Mouse (Mus musculus) midbrain, postnatal 0 days (tissue): Measurements from ENCODE around the gene Olfr1302. TPM values are rescaled to one million over a fixed set of nuclear protein-coding genes. Genes with fewer than 3 reads are reported as not detected.

Experiments
- ATAC-seq: fragments of 200-750 bp; cut with Nextera tagmentation; 2 replicates; pipeline ENCODE4 v1.8.0; 2017; ENCODE audit warnings: moderate number of reproducible peaks, mild to moderate bottlenecking, moderate TSS enrichment, moderate library complexity; ENCODE audit not compliant: low FRiP score
- DNase-seq: peaks from one replicate; pipeline ENCODE4 v3.0.0-alpha.2; 2015; ENCODE audit warnings: low spot score
- H3K27ac ChIP-seq: fragments of 300-500 bp; sonication (generic); 2 replicates; pipeline ENCODE4 v1.5.1; 2014; ENCODE audit warnings: low read depth, mild to moderate bottlenecking, low read length, mixed read lengths
- H3K27me3 ChIP-seq: fragments of 300-500 bp; sonication (generic); 2 replicates; pipeline ENCODE4 v1.6.1; 2014; ENCODE audit warnings: low read length, control low read depth, mixed read lengths; ENCODE audit not compliant: insufficient read depth
- H3K36me3 ChIP-seq: fragments of 300-500 bp; sonication (generic); 2 replicates; pipeline ENCODE4 v1.6.1; 2014; ENCODE audit warnings: low read length, control low read depth, mixed read lengths; ENCODE audit not compliant: insufficient read depth
- H3K4me1 ChIP-seq: fragments of 300-500 bp; sonication (generic); 2 replicates; pipeline ENCODE4 v1.6.1; 2014; ENCODE audit warnings: mild to moderate bottlenecking, control low read depth, antibody characterized with exemption, low read length, mixed read lengths; ENCODE audit not compliant: insufficient read depth
- H3K4me2 ChIP-seq: fragments of 300-500 bp; sonication (generic); 2 replicates; pipeline ENCODE4 v1.6.1; 2014; ENCODE audit warnings: low read depth, mild to moderate bottlenecking, low read length, mixed read lengths; ENCODE audit not compliant: poor library complexity, severe bottlenecking
- H3K4me3 ChIP-seq: fragments of 300-500 bp; sonication (generic); 2 replicates; pipeline ENCODE4 v1.5.1; 2014; ENCODE audit warnings: low read depth, mild to moderate bottlenecking, low read length, moderate library complexity
- H3K9ac ChIP-seq: fragments of 300-500 bp; sonication (generic); replicated peaks from 2 replicates; pipeline ENCODE4 v1.6.1; 2014; ENCODE audit warnings: mild to moderate bottlenecking, low read length, moderate library complexity, mixed read lengths; ENCODE audit not compliant: poor library complexity, severe bottlenecking
- H3K9me3 ChIP-seq: fragments of 300-500 bp; sonication (generic); 2 replicates; pipeline ENCODE4 v1.6.1; 2016; ENCODE audit warnings: low read length, control low read depth
- CTCF ChIP-seq: IDR thresholded peaks from 2 replicates; pipeline ENCODE4 v1.5.1; 2016; ENCODE audit warnings: antibody characterized with exemption, mild to moderate bottlenecking
- WGBS: fragments of 180-500 bp; shearing (Covaris S2); extraction: QIAGEN DNeasy Blood & Tissue Kit; methylation state at CpG from one replicate; pipeline ENCODE4 v1.1.7; 2014; 5-methylcytosine and 5-hydroxymethylcytosine counted together
- polyA plus RNA-seq: library from polyadenylated mRNA; unstranded; fragments of >200 nt; fragmentation: Nextera tagmentation; extraction: Ambion mirVana; gene quantifications from 2 replicates; pipeline ENCODE4 v1.2.1, GENCODE M21; 2015
- total RNA-seq: library from RNA; depleted of rRNA; stranded (reverse); fragments of >200 nt; gene quantifications from 2 replicates; pipeline ENCODE4 v1.2.3, GENCODE M21; 2014; rRNA removed

Olfr1302 gene
- total RNA-seq = not detected in 2 replicates
- polyA plus RNA-seq = not detected in 2 replicates

GRCm38 (mm10) chr2:111777129-111777528 lies at the start of gene Olfr1302:
Gene Olfr1302, plus strand, starts transcription at chr2:111777429.
- WGBS = 81% methylated on average over 2 of the region's 2 CpGs
- Histone ChIP-seq H3K4me3 (no peak within 1 kb of the TSS), H3K27ac (no peak within 1 kb of the TSS), H3K9ac (no peak within 1 kb of the TSS), H3K9me3 (no peaks in the 10 kb centered on the region), H3K4me1 (no peaks in the 10 kb centered on the region), H3K36me3 (no peaks in the 10 kb centered on the region), H3K4me2 (no peak within 1 kb of the TSS), H3K27me3 (no peaks in the 10 kb centered on the region)
- DNase-seq (no peak), ATAC-seq (no peak)
- no peak for TF ChIP-seq CTCF

DNA sequence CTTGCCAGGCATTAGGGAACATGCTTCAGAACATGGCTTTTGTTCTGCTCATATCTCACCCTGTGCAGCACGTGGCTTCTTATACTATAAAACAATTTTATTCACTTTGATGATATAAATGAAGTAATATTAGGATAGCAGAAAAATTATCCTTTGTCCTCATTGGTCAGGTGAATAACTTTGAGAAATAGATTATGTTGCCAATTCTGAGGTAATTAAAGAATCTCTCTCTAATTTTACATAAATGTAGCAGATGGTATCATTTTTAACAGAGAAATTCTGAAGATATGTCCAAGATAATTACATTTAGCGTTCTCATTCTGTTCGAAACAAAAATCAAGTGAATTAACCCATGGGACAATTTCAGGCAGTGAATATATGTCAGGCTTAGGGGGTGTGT lies 26.5 kb upstream of the Olfr1302 start, which contains the start of gene Olfr1301:
Olfr1301 (plus strand) TSS at position 301 of the 400 bp plus-strand sequence.
- Histone ChIP-seq H3K27ac (no peak within 1 kb of the TSS), H3K9ac (no peak within 1 kb of the TSS), H3K4me1 (no peaks in the 10 kb centered on the region), H3K27me3 (no peaks in the 10 kb centered on the region), H3K4me3 (no peak within 1 kb of the TSS), H3K9me3 (no peaks in the 10 kb centered on the region), H3K36me3 (no peaks in the 10 kb centered on the region), H3K4me2 (no peak within 1 kb of the TSS)
- ATAC-seq = no peak
- DNase-seq = no peak
- WGBS = 82% methylated on average over 3 of the region's 3 CpGs
- no peak for TF ChIP-seq CTCF

DNA sequence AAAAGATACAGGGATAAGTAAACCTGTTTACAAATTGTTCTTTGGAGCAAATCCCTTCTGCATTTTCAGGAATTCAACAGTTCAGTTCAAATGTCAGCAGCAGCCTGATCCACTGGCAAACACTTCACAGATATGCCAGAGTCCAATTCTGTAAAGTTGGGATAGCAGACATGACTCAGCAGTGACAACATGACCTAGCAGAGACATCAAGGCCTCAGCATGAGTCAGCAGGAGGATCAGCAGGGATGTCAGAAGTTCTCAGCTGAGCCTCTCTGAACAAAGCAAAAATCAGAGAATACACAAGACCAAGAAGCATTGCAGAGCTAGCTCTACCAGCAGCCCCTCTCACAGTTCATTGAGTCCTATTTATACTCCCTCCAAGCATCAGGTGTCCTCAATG lies 35.7 kb downstream of the Olfr1302 start:
- Histone ChIP-seq H3K4me3 (no peak overlapping the region), H3K4me2 (no peak overlapping the region), H3K4me1 (no peaks in the 10 kb centered on the region), H3K27me3 (no peaks in the 10 kb centered on the region), H3K27ac (no peak overlapping the region), H3K9me3 (no peaks in the 10 kb centered on the region), H3K36me3 (no peaks in the 10 kb centered on the region), H3K9ac (no peak overlapping the region)
- no peak for TF ChIP-seq CTCF
- no peak for DNase-seq
- no peak for ATAC-seq

GRCm38 (mm10) chr2:111820240-111820639 lies 43.0 kb downstream of the Olfr1302 start, which contains the start of gene Olfr1303:
Gene Olfr1303, minus strand, starts transcription at chr2:111820340.
- Histone ChIP-seq H3K4me1 (no peaks in the 10 kb centered on the region), H3K27ac (no peak within 1 kb of the TSS), H3K4me2 (no peak within 1 kb of the TSS), H3K4me3 (no peak within 1 kb of the TSS), H3K9ac (no peak within 1 kb of the TSS), H3K36me3 (no peaks in the 10 kb centered on the region), H3K9me3 (no peaks in the 10 kb centered on the region), H3K27me3 (no peaks in the 10 kb centered on the region)
- DNase-seq = no peak
- WGBS = 76% methylated on average over 2 of the region's 2 CpGs
- ATAC-seq = no peak
- TF ChIP-seq CTCF = no peak

Other genes with a start within 250 kb of the Olfr1302 start
- not detected in 2 replicates for gene Olfr1294, start 237.1 kb upstream of the Olfr1302 start, total RNA-seq
- gene Olfr1294, start 237.1 kb upstream of the Olfr1302 start, polyA plus RNA-seq = not detected in 2 replicates
- not detected in 2 replicates for gene Olfr1295, start 207.7 kb upstream of the Olfr1302 start, total RNA-seq
- not detected in 2 replicates for gene Olfr1295, start 207.7 kb upstream of the Olfr1302 start, polyA plus RNA-seq
- gene Olfr1297, start 150.9 kb upstream of the Olfr1302 start, total RNA-seq = not detected in 2 replicates
- not detected in 2 replicates for gene Olfr1297, start 150.9 kb upstream of the Olfr1302 start, polyA plus RNA-seq
- not detected in 2 replicates for gene Olfr1298, start 128.2 kb upstream of the Olfr1302 start, total RNA-seq
- not detected in 2 replicates for gene Olfr1298, start 128.2 kb upstream of the Olfr1302 start, polyA plus RNA-seq
- gene Olfr1299, start 116.0 kb upstream of the Olfr1302 start, total RNA-seq = not detected in 2 replicates
- not detected in 2 replicates for gene Olfr1299, start 116.0 kb upstream of the Olfr1302 start, polyA plus RNA-seq
- gene Olfr1301, start 26.4 kb upstream of the Olfr1302 start, total RNA-seq = not detected in 2 replicates
- not detected in 2 replicates for gene Olfr1301, start 26.4 kb upstream of the Olfr1302 start, polyA plus RNA-seq
- gene Olfr1303, start 42.9 kb downstream of the Olfr1302 start, total RNA-seq = not detected in 2 replicates
- gene Olfr1303, start 42.9 kb downstream of the Olfr1302 start, polyA plus RNA-seq = not detected in 2 replicates
- gene Olfr1305, start 99.7 kb downstream of the Olfr1302 start, total RNA-seq = 0.27 TPM in 1 of 2 replicates, not detected in the other
- gene Olfr1305, start 99.7 kb downstream of the Olfr1302 start, polyA plus RNA-seq = not detected in 2 replicates
- gene Olfr1306, start 138.8 kb downstream of the Olfr1302 start, total RNA-seq = not detected in 2 replicates
- not detected in 2 replicates for gene Olfr1306, start 138.8 kb downstream of the Olfr1302 start, polyA plus RNA-seq
- gene Olfr1307, start 172.0 kb downstream of the Olfr1302 start, total RNA-seq = 0.47 TPM in 1 of 2 replicates, not detected in the other
- gene Olfr1307, start 172.0 kb downstream of the Olfr1302 start, polyA plus RNA-seq = not detected in 2 replicates
- not detected in 2 replicates for gene Olfr1308, start 187.5 kb downstream of the Olfr1302 start, total RNA-seq
- gene Olfr1308, start 187.5 kb downstream of the Olfr1302 start, polyA plus RNA-seq = not detected in 2 replicates
- not detected in 2 replicates for gene Olfr1309, start 212.9 kb downstream of the Olfr1302 start, total RNA-seq
- not detected in 2 replicates for gene Olfr1309, start 212.9 kb downstream of the Olfr1302 start, polyA plus RNA-seq
- not detected in 2 replicates for gene Olfr1310, start 235.3 kb downstream of the Olfr1302 start, total RNA-seq
- gene Olfr1310, start 235.3 kb downstream of the Olfr1302 start, polyA plus RNA-seq = not detected in 2 replicates
- gene Olfr1311, start 247.0 kb downstream of the Olfr1302 start, total RNA-seq = not detected in 2 replicates
- gene Olfr1311, start 247.0 kb downstream of the Olfr1302 start, polyA plus RNA-seq = not detected in 2 replicates